Mouse (Mus musculus): ENCODE measurements around the gene Ppox. TPM values are rescaled to one million over a fixed set of nuclear protein-coding genes. Genes with fewer than 3 reads are reported as not detected.
"Not testable (repeated sequence)": the region's sequence is repeated elsewhere in the genome, so short reads cannot be mapped to it uniquely, and the experiment has no call there.

The Ppox gene
- 60.5 and 64.9 TPM in 2 replicates for polyA plus RNA-seq (2015; fragmentation: Nextera tagmentation; extraction: Ambion mirVana)

DNA sequence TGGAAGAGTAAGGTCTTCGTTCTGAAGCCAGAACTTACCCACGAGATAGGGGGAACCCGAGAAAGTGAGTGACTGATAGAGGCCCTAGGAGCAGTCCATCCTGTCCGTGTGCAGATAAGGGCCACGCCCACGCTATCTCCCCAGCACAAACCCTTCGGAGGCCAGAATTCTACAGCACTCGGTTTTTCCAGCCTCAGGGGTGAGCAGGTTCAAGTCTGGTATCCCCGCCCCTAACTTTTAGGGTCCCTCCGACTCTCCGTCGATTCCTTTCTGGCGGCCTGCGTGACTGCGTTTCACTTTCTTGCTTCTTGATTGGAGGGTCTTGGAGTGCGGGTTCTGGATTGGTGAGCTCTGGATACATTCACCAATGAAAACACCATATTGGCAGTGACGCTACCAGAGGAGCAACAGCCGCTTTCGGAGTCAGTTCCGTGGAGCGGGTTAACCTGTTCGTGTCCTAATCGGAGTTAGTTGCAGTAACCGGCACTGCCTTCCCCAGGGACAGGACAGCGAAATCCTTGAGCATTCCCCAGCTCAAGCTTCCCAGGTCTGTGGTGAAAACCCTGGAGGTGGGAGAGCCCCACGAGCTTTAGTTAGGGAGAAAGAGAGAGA lies at the start of gene Ppox:
Ppox (minus strand) TSS at position 271 of the 612 bp plus-strand sequence.
- no peaks in the 10 kb centered on the region for H3K9me3 ChIP-seq
- no peaks in the 10 kb centered on the region for H3K27me3 ChIP-seq
- H3K27ac ChIP-seq = peak within 1 kb of the TSS; percentile 86
- peak; percentile 97 for ATAC-seq (ENCODE audit: insufficient number of reproducible peaks, insufficient read depth, low FRiP score, low TSS enrichment, low read depth)
- H3K9ac ChIP-seq = peak within 1 kb of the TSS; percentile 89
- peak within 1 kb of the TSS; percentile 68 for H3K4me3 ChIP-seq
- H3K4me1 ChIP-seq = peaks cover 25% of the 10 kb centered on the region
- under 1% methylated on average over 26 of the region's 26 CpGs for WGBS
- H3K36me3 ChIP-seq = peaks cover 64% of the 10 kb centered on the region
- peak within 1 kb of the TSS; percentile 92 for H3K4me2 ChIP-seq

DNA sequence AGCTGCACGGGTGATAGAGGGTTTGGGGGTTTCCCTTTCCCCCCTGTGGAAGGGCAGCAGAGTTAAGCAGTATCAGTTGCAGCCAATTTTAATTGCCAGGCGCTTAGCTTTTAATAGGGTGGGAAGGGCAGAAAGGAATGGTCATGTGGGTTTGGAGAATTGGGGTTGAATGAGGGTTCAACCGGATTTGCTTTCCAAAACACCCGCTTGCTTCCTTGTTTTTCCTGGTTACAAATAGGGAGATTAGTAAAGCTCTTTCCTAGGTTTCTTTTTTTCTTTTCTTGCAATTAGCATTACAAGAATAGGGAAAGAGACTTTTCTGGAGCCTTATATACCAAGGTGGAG lies 49.2 kb upstream of the Ppox start:
- no peak for ATAC-seq (ENCODE audit: insufficient number of reproducible peaks, insufficient read depth, low FRiP score, low TSS enrichment, low read depth)
- Histone ChIP-seq H3K4me3 (peak overlapping the region; percentile 82), H3K36me3 (0 out of 2 replicates have a peak, but pooled peaks cover 2% of the 10 kb centered on the region), H3K27me3 (no peaks in the 10 kb centered on the region), H3K9me3 (no peaks in the 10 kb centered on the region), H3K27ac (peak overlapping the region; percentile 99), H3K4me1 (peaks cover 27% of the 10 kb centered on the region), H3K9ac (peak overlapping the region; percentile 96), H3K4me2 (peak overlapping the region; percentile 88)
- WGBS = 0% methylated on average over 4 of the region's 4 CpGs

GRCm38 (mm10) chr1:171329433-171330215 lies 48.6 kb upstream of the Ppox start:
- WGBS = under 1% methylated on average over 58 of the region's 61 CpGs
- H3K36me3 ChIP-seq = 0 out of 2 replicates have a peak, but pooled peaks cover 2% of the 10 kb centered on the region
- H3K27ac ChIP-seq = peak overlapping the region; percentile 99
- no peaks in the 10 kb centered on the region for H3K9me3 ChIP-seq
- H3K4me2 ChIP-seq = peak overlapping the region; percentile 88
- ATAC-seq (ENCODE audit: insufficient number of reproducible peaks, insufficient read depth, low FRiP score, low TSS enrichment, low read depth) = peak; percentile 89
- no peaks in the 10 kb centered on the region for H3K27me3 ChIP-seq
- H3K9ac ChIP-seq = peak overlapping the region; percentile 96
- H3K4me3 ChIP-seq = peak overlapping the region; percentile 82
- peaks cover 27% of the 10 kb centered on the region for H3K4me1 ChIP-seq

GRCm38 (mm10) chr1:171328839-171329432 lies 48.0 kb upstream of the Ppox start, which contains the start of gene Dedd:
Dedd (plus strand) TSS chr1:171329145.
- peak; percentile 93 for ATAC-seq (ENCODE audit: insufficient number of reproducible peaks, insufficient read depth, low FRiP score, low TSS enrichment, low read depth)
- peak within 1 kb of the TSS; percentile 88 for H3K4me2 ChIP-seq
- H3K27ac ChIP-seq = peak within 1 kb of the TSS; percentile 99
- peak within 1 kb of the TSS; percentile 82 for H3K4me3 ChIP-seq
- H3K9ac ChIP-seq = peak within 1 kb of the TSS; percentile 96
- H3K9me3 ChIP-seq = no peaks in the 10 kb centered on the region
- H3K36me3 ChIP-seq = 0 out of 2 replicates have a peak, but pooled peaks cover 2% of the 10 kb centered on the region
- WGBS = under 1% methylated on average over 45 of the region's 48 CpGs
- H3K4me1 ChIP-seq = peaks cover 27% of the 10 kb centered on the region
- no peaks in the 10 kb centered on the region for H3K27me3 ChIP-seq

DNA sequence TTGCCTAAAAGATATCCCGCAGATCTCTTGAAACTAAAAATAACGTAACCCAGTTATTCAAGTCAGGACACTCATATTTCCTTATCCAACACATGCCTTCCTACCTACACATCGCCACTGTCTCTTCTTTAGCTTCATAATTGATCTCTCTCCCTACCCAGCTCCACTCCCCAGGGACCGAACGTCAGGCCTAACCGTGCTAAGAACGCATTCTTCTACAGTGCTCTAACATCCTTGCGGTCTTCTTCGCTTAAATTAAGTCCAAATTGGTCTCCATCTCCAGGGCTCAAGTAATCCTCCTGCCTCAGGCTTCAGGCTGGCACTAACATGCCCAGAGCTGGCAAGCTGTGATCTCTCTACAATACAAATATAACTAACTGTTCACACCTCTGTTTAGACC lies 47.3 kb upstream of the Ppox start:
- H3K4me1 ChIP-seq = peaks cover 27% of the 10 kb centered on the region
- peak overlapping the region; percentile 99 for H3K27ac ChIP-seq
- H3K27me3 ChIP-seq = no peaks in the 10 kb centered on the region
- H3K4me2 ChIP-seq = peak overlapping the region; percentile 88
- ATAC-seq (ENCODE audit: insufficient number of reproducible peaks, insufficient read depth, low FRiP score, low TSS enrichment, low read depth) = no peak
- 25% methylated on average over 9 of the region's 9 CpGs for WGBS
- H3K9ac ChIP-seq = peak overlapping the region; percentile 96
- H3K4me3 ChIP-seq = peak overlapping the region; percentile 82
- H3K9me3 ChIP-seq = no peaks in the 10 kb centered on the region
- H3K36me3 ChIP-seq = 0 out of 2 replicates have a peak, but pooled peaks cover 2% of the 10 kb centered on the region

DNA sequence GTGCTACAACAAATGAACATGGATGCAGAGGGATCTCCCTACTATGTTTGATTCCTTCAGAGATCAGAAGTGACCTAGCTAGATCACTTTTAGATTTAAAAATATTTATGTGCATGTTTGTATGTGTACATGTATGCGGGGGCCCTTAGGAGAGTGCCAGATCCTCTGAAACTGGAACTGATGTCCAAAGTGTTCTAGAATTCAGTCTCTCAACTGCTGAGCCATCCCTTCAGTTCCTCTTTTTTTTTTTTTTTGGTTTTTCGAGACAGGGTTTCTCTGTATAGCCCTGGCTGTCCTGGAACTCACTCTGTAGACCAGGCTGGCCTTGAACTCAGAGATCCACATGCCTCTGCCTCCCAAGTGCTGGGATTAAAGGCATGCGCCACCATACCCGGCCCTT lies 45.6 kb upstream of the Ppox start:
- H3K36me3 ChIP-seq; H3K9ac ChIP-seq; H3K4me2 ChIP-seq; H3K27ac ChIP-seq; H3K9me3 ChIP-seq; ATAC-seq (ENCODE audit: insufficient number of reproducible peaks, insufficient read depth, low FRiP score, low TSS enrichment, low read depth); H3K4me3 ChIP-seq; H3K27me3 ChIP-seq: not testable (repeated sequence)
- WGBS = 88% methylated on average over 4 of the region's 4 CpGs
- H3K4me1 ChIP-seq = peaks cover 24% of the 10 kb centered on the region

GRCm38 (mm10) chr1:171325571-171325970 lies 44.6 kb upstream of the Ppox start:
- Histone ChIP-seq H3K36me3 (no peaks in the 10 kb centered on the region), H3K4me1 (peaks cover 16% of the 10 kb centered on the region)

GRCm38 (mm10) chr1:171322012-171322411 lies 41.0 kb upstream of the Ppox start:
- Histone ChIP-seq H3K4me2 (no peak overlapping the region), H3K36me3 (no peaks in the 10 kb centered on the region), H3K9me3 (no peaks in the 10 kb centered on the region), H3K4me3 (no peak overlapping the region), H3K9ac (no peak overlapping the region), H3K27me3 (no peaks in the 10 kb centered on the region), H3K4me1 (no peaks in the 10 kb centered on the region), H3K27ac (no peak overlapping the region)
- no peak for ATAC-seq (ENCODE audit: insufficient number of reproducible peaks, insufficient read depth, low FRiP score, low TSS enrichment, low read depth)
- 75% methylated on average over 1 of the region's 1 CpGs for WGBS

More at GRCm38 (mm10) chr1:171325571-171325970, 44.6 kb upstream of the Ppox start:
- Histone ChIP-seq H3K4me3 (no peak overlapping the region), H3K9ac (no peak overlapping the region), H3K4me2 (no peak overlapping the region), H3K27me3 (no peaks in the 10 kb centered on the region), H3K27ac (no peak overlapping the region), H3K9me3 (no peaks in the 10 kb centered on the region)
- 81% methylated on average over 2 of the region's 2 CpGs for WGBS
- no peak for ATAC-seq (ENCODE audit: insufficient number of reproducible peaks, insufficient read depth, low FRiP score, low TSS enrichment, low read depth)

DNA sequence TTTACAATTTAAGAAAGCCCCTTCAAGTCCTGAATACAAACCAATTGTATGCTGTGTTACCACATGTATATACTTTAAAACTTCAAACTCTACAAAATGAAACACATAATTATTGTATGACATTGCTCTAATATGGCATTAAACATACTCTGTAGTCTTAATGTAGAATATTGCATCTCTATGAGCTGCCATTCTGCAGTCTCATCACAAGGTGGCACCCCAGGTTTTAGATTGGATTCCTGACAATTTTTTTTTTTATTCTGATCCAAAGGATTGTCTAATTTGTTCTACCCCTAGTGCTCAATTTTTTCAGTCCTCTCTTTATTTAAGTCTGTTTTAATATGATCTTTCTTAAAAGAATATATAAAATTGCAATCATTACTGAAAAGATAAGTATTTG lies 40.4 kb upstream of the Ppox start:
- no peak overlapping the region for H3K4me2 ChIP-seq
- H3K27me3 ChIP-seq = no peaks in the 10 kb centered on the region
- no peaks in the 10 kb centered on the region for H3K36me3 ChIP-seq
- no peaks in the 10 kb centered on the region for H3K9me3 ChIP-seq
- no peaks in the 10 kb centered on the region for H3K4me1 ChIP-seq
- H3K4me3 ChIP-seq = no peak overlapping the region
- ATAC-seq (ENCODE audit: insufficient number of reproducible peaks, insufficient read depth, low FRiP score, low TSS enrichment, low read depth) = no peak
- no peak overlapping the region for H3K9ac ChIP-seq
- no peak overlapping the region for H3K27ac ChIP-seq

GRCm38 (mm10) chr1:171320151-171320550 lies 39.2 kb upstream of the Ppox start:
- Histone ChIP-seq H3K4me3 (no peak overlapping the region), H3K4me2 (no peak overlapping the region), H3K4me1 (no peaks in the 10 kb centered on the region), H3K36me3 (no peaks in the 10 kb centered on the region), H3K27ac (no peak overlapping the region), H3K9me3 (no peaks in the 10 kb centered on the region), H3K27me3 (no peaks in the 10 kb centered on the region), H3K9ac (no peak overlapping the region)
- 12% methylated on average over 5 of the region's 5 CpGs for WGBS
- no peak for ATAC-seq (ENCODE audit: insufficient number of reproducible peaks, insufficient read depth, low FRiP score, low TSS enrichment, low read depth)

DNA sequence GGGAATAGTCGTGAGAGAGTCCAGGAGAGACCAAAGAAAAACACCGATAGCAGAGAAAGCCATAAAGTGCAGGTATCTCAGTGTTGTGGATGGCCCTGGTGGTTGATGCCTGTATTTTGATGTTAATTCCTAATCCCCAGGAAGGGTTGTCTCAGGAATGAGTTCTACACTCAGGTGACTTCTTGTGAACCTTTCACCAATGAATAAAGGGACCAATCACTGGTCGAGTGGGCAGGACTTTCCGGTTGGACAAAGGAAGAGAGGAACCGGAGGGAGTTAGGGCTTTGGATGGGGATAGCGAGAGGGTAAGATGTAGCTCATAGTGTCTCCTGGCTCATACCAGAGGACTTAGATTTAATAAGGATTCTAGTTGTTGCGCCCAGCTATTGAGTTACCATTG lies 38.8 kb upstream of the Ppox start:
- H3K4me1 ChIP-seq = no peaks in the 10 kb centered on the region
- no peaks in the 10 kb centered on the region for H3K9me3 ChIP-seq
- 12% methylated on average over 7 of the region's 7 CpGs for WGBS
- H3K36me3 ChIP-seq = no peaks in the 10 kb centered on the region
- H3K9ac ChIP-seq = no peak overlapping the region
- H3K27ac ChIP-seq = no peak overlapping the region
- ATAC-seq (ENCODE audit: insufficient number of reproducible peaks, insufficient read depth, low FRiP score, low TSS enrichment, low read depth) = no peak
- H3K4me2 ChIP-seq = no peak overlapping the region
- no peak overlapping the region for H3K4me3 ChIP-seq
- H3K27me3 ChIP-seq = no peaks in the 10 kb centered on the region

Measured in embryonic facial prominence, embryonic 13.5 days (tissue).